Mouse (Mus musculus) forebrain, embryonic 15.5 days (tissue): Measurements from ENCODE around the gene Fdxr. TPM values are rescaled to one million over a fixed set of nuclear protein-coding genes. Genes with fewer than 3 reads are reported as not detected.
A peak's percentile ranks its signal among the peaks of the same experiment; 100 is the strongest.

ENCODE experiments used
- ATAC-seq: fragments of 200-750 bp; cut with Nextera tagmentation; replicated peaks from 2 replicates; pipeline ENCODE4 v1.8.0; 2017; ENCODE audit warnings: mild to moderate bottlenecking, moderate TSS enrichment, moderate library complexity
- H3K27ac ChIP-seq: fragments of 300-500 bp; sonication (generic); replicated peaks from 2 replicates; pipeline ENCODE4 v1.5.1; 2015; ENCODE audit warnings: mild to moderate bottlenecking, inconsistent platforms
- H3K27me3 ChIP-seq: fragments of 300-500 bp; sonication (generic); 2 replicates; pipeline ENCODE4 v1.6.1; 2015; ENCODE audit warnings: inconsistent platforms
- H3K36me3 ChIP-seq: fragments of 300-500 bp; sonication (generic); 2 replicates; pipeline ENCODE4 v1.6.1; 2015; ENCODE audit warnings: mild to moderate bottlenecking, inconsistent platforms
- H3K4me1 ChIP-seq: fragments of 300-500 bp; sonication (generic); 2 replicates; pipeline ENCODE4 v1.6.1; 2015; ENCODE audit warnings: inconsistent platforms
- H3K4me2 ChIP-seq: fragments of 300-500 bp; sonication (generic); replicated peaks from 2 replicates; pipeline ENCODE4 v1.6.1; 2015; ENCODE audit warnings: mild to moderate bottlenecking, inconsistent platforms
- H3K4me3 ChIP-seq: fragments of 300-500 bp; sonication (generic); 2 replicates; pipeline ENCODE4 v1.5.1; 2015; ENCODE audit warnings: mild to moderate bottlenecking, inconsistent platforms
- H3K9ac ChIP-seq: fragments of 300-500 bp; sonication (generic); replicated peaks from 2 replicates; pipeline ENCODE4 v1.6.1; 2015; ENCODE audit warnings: mild to moderate bottlenecking, inconsistent platforms
- H3K9me3 ChIP-seq: fragments of 300-500 bp; sonication (generic); 2 replicates; pipeline ENCODE4 v1.6.1; 2016; ENCODE audit warnings: inconsistent platforms
- WGBS: fragments of 180-500 bp; shearing (Covaris S2); methylation state at CpG from one replicate; pipeline ENCODE4 v1.1.7; 2015; ENCODE audit warnings: mixed read lengths; 5-methylcytosine and 5-hydroxymethylcytosine counted together
- polyA plus RNA-seq: library from polyadenylated mRNA; unstranded; fragments of >200 nt; fragmentation: Nextera tagmentation; extraction: Ambion mirVana; gene quantifications from 2 replicates; pipeline ENCODE4 v1.2.1, GENCODE M21; 2015

Fdxr gene
- polyA plus RNA-seq, 1 experiment from 2014 or later, result 23.9 TPM

DNA sequence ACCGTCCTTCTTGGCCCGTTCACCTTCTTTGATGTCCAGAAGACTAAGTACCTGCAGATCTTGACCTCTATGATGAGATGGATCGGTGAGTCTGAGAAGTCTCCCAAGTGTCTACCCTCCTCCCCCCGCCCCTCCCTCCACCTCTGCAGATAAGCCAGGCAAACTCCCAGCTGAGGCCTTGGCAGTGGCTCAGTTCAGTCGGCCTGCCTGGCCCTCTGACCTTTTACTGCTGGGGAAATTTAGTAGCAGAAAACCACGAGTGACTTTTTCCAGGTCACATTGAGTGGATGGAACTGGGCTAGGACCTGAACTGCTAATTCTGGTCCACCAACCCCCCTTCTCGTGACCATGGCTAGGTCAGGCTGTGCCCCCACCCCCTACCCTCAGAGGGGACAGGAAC lies 48.4 kb downstream of the Fdxr start:
- Histone ChIP-seq H3K36me3 (no peaks in the 10 kb centered on the region), H3K9ac (no peak overlapping the region), H3K4me1 (peaks cover 80% of the 10 kb centered on the region), H3K27me3 (no peaks in the 10 kb centered on the region), H3K9me3 (no peaks in the 10 kb centered on the region), H3K27ac (no peak overlapping the region), H3K4me2 (no peak overlapping the region), H3K4me3 (no peak overlapping the region)
- 74% methylated on average over 7 of the region's 7 CpGs for WGBS
- no peak for ATAC-seq

DNA sequence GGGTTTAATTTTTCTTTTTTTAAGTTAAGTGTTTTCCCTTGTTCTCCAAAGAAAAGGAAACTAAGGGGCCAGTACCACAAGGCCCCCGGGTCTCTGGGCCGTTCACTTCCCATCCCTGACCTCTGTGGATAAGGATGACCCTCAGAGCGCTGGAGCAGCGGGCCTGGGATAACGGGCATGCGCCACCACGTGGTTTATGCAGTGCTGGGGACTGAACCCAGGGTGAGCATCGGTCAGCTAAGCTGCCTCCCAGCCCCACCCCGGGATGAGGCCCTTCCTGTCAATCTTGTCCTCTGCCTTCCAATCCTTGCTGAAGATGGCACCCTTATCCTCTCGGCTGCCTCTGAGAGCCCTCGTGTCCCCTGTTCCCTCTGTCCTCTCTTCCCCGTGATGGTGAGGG lies 49.2 kb downstream of the Fdxr start:
- WGBS, result 29% methylated on average over 12 of the region's 12 CpGs
- no peak overlapping the region for H3K9ac ChIP-seq
- H3K27me3 ChIP-seq, result no peaks in the 10 kb centered on the region
- H3K9me3 ChIP-seq, result no peaks in the 10 kb centered on the region
- H3K27ac ChIP-seq, result peak overlapping the region; percentile 78
- H3K4me2 ChIP-seq, result no peak overlapping the region
- ATAC-seq, result no peak; the same call in 1 of the 2 replicates
- no peak overlapping the region for H3K4me3 ChIP-seq
- no peaks in the 10 kb centered on the region for H3K36me3 ChIP-seq
- peaks cover 80% of the 10 kb centered on the region for H3K4me1 ChIP-seq

DNA sequence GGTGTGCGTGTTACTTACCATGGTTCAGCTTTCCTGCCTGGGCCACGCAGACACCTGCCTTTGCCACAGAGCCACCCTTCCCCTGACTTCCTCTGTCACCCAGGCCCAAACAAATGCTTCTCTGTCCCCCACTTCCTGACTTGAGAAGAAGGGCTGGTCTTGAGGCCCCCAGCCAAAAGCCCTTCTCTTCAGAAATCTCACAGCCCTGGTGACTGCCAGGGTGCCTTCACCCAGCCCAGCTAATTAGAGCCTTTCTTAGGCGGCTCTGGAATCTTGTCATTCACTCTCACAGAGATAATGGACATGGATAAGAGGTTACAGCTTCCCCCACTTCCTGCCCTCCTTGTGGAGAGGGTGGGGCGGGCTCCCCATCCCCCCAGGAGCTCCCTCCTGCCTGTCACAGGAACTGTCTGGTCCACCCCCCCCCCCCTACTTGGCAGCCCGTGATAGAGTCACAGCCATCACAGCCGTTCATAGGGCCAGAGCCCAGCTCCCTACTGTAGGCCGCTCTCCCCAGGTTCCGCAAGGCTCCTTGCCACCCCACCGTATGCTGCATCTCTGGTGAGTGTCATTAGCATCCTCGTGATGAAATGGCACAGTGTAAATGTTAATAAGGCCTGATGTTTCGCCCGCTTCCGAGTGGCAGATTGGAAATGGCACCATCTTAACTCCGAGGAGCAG lies 49.9 kb downstream of the Fdxr start:
- Histone ChIP-seq H3K4me1 (peaks cover 80% of the 10 kb centered on the region), H3K27me3 (no peaks in the 10 kb centered on the region), H3K27ac (peak overlapping the region; percentile 78), H3K4me2 (peak overlapping the region; percentile 9), H3K9me3 (no peaks in the 10 kb centered on the region), H3K36me3 (no peaks in the 10 kb centered on the region), H3K9ac (no peak overlapping the region), H3K4me3 (no peak overlapping the region)
- ATAC-seq, result peak; percentile 76
- WGBS, result 9% methylated on average over 14 of the region's 14 CpGs

GRCm38 (mm10) chr11:115225301-115225700 lies 51.5 kb downstream of the Fdxr start:
- Histone ChIP-seq H3K27ac (peak overlapping the region; percentile 58), H3K27me3 (no peaks in the 10 kb centered on the region), H3K4me2 (no peak overlapping the region), H3K36me3 (no peaks in the 10 kb centered on the region), H3K9me3 (no peaks in the 10 kb centered on the region), H3K4me1 (peaks cover 78% of the 10 kb centered on the region), H3K4me3 (no peak overlapping the region), H3K9ac (no peak overlapping the region)
- no peak for ATAC-seq
- WGBS, result 29% methylated on average over 6 of the region's 6 CpGs

GRCm38 (mm10) chr11:115224889-115225288 lies 52.0 kb downstream of the Fdxr start:
- Histone ChIP-seq H3K4me3 (no peak overlapping the region), H3K27me3 (no peaks in the 10 kb centered on the region), H3K36me3 (no peaks in the 10 kb centered on the region), H3K4me2 (no peak overlapping the region), H3K9ac (no peak overlapping the region), H3K27ac (peak overlapping the region; percentile 58), H3K4me1 (peaks cover 78% of the 10 kb centered on the region), H3K9me3 (no peaks in the 10 kb centered on the region)
- 42% methylated on average over 8 of the region's 8 CpGs for WGBS
- no peak for ATAC-seq

DNA sequence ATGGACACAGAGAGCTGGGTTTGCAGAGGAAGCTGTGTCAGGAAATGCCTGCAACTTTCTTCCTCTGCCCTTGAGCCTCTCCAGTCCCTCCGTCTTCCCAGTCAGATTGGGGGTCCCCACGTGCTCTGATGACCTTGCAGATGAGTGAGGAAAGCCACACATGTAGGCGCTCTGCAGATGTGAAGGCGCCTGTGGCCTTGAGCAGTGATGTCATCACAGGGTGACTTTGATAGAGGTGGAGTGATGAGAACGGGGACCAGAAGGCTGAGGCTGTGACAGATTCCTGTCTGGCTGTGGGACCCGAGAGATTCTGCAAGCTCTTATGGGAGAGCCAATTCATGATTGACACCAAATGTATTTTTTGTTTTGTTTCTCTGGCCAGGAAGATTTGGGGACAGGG lies 53.0 kb downstream of the Fdxr start:
- Histone ChIP-seq H3K4me3 (no peak overlapping the region), H3K27ac (no peak overlapping the region), H3K27me3 (no peaks in the 10 kb centered on the region), H3K4me2 (no peak overlapping the region), H3K36me3 (no peaks in the 10 kb centered on the region), H3K9ac (no peak overlapping the region), H3K4me1 (peaks cover 72% of the 10 kb centered on the region), H3K9me3 (no peaks in the 10 kb centered on the region)
- 81% methylated on average over 6 of the region's 6 CpGs for WGBS
- ATAC-seq, result no peak

DNA sequence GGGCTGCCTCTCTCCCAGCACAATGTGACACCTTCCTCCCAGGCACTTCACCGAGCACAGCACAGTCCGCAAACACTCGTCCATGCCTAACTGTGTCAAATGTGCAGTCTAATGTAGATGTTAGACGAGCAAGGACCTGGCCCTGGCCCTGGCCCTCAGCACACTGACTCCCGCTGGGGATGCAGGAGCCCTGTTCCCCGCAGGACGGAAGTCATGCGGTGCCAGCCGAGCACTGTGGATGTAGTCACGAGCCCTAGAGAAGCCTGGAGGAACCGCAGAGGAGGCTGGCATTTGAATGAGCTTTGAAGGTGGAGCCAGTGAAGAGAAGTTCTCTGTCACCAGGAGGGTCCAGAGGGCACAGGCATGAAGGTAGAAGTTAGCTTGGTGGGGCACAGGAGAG lies 53.4 kb downstream of the Fdxr start:
- WGBS, result 75% methylated on average over 11 of the region's 11 CpGs
- ATAC-seq, result no peak
- H3K36me3 ChIP-seq, result no peaks in the 10 kb centered on the region

GRCm38 (mm10) chr11:115222570-115222969 lies 54.3 kb downstream of the Fdxr start:
- no peaks in the 10 kb centered on the region for H3K36me3 ChIP-seq
- H3K27me3 ChIP-seq, result no peaks in the 10 kb centered on the region
- WGBS, result 47% methylated on average over 5 of the region's 5 CpGs
- H3K9me3 ChIP-seq, result no peaks in the 10 kb centered on the region
- no peak overlapping the region for H3K4me3 ChIP-seq
- no peak for ATAC-seq
- no peak overlapping the region for H3K27ac ChIP-seq
- no peak overlapping the region for H3K9ac ChIP-seq
- H3K4me1 ChIP-seq, result peaks cover 66% of the 10 kb centered on the region
- H3K4me2 ChIP-seq, result no peak overlapping the region

More for the DNA sequence above, 53.4 kb downstream of the Fdxr start:
- no peak overlapping the region for H3K4me2 ChIP-seq
- no peak overlapping the region for H3K27ac ChIP-seq
- no peak overlapping the region for H3K9ac ChIP-seq
- peaks cover 70% of the 10 kb centered on the region for H3K4me1 ChIP-seq
- no peak overlapping the region for H3K4me3 ChIP-seq
- no peaks in the 10 kb centered on the region for H3K27me3 ChIP-seq
- H3K9me3 ChIP-seq, result no peaks in the 10 kb centered on the region

DNA sequence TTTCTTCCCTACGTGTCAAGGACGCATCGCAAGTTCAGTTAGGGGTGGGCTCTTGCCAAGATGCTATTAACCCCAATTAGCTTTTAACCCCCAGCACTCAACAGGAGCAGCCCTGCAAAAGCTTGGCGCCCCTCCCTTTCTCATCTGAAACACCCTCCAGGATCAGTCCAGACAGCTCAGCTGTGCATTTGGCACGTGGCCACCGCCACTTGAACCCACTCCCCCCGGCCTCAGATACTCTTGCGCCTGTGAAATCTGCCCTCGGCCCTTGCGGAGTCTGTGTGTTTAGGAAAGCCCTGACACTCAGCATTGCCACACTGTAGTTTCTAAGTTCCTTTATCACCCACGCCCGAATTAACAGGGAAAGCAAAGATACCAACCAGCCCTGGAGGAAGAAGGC lies 54.8 kb downstream of the Fdxr start:
- no peak overlapping the region for H3K9ac ChIP-seq
- H3K9me3 ChIP-seq, result no peaks in the 10 kb centered on the region
- ATAC-seq, result no peak
- H3K4me3 ChIP-seq, result no peak overlapping the region
- H3K27me3 ChIP-seq, result no peaks in the 10 kb centered on the region
- peaks cover 66% of the 10 kb centered on the region for H3K4me1 ChIP-seq
- no peak overlapping the region for H3K27ac ChIP-seq
- no peaks in the 10 kb centered on the region for H3K36me3 ChIP-seq
- no peak overlapping the region for H3K4me2 ChIP-seq
- 23% methylated on average over 12 of the region's 12 CpGs for WGBS

GRCm38 (mm10) chr11:115219685-115220084 lies 57.2 kb downstream of the Fdxr start:
- no peaks in the 10 kb centered on the region for H3K36me3 ChIP-seq
- no peak overlapping the region for H3K4me2 ChIP-seq
- no peak for ATAC-seq
- H3K9ac ChIP-seq, result no peak overlapping the region
- no peak overlapping the region for H3K27ac ChIP-seq
- no peaks in the 10 kb centered on the region for H3K27me3 ChIP-seq
- H3K4me3 ChIP-seq, result no peak overlapping the region
- 92% methylated on average over 10 of the region's 10 CpGs for WGBS
- H3K4me1 ChIP-seq, result peaks cover 43% of the 10 kb centered on the region
- H3K9me3 ChIP-seq, result no peaks in the 10 kb centered on the region

- H3K4me1 ChIP-seq, result peaks cover 39% of the 10 kb centered on the region
- H3K4me2 ChIP-seq, result no peak overlapping the region
- H3K36me3 ChIP-seq, result no peaks in the 10 kb centered on the region
- no peak for ATAC-seq
- WGBS, result 86% methylated on average over 9 of the region's 9 CpGs
- H3K27ac ChIP-seq, result no peak overlapping the region
- no peaks in the 10 kb centered on the region for H3K9me3 ChIP-seq
- no peak overlapping the region for H3K9ac ChIP-seq
- H3K27me3 ChIP-seq, result no peaks in the 10 kb centered on the region
- no peak overlapping the region for H3K4me3 ChIP-seq
These were observed 57.6 kb downstream of the Fdxr start for GRCm38 (mm10) chr11:115219263-115219662.
